ENCODE assay signal across 9 mouse cellular contexts in the genomic region with DNA sequence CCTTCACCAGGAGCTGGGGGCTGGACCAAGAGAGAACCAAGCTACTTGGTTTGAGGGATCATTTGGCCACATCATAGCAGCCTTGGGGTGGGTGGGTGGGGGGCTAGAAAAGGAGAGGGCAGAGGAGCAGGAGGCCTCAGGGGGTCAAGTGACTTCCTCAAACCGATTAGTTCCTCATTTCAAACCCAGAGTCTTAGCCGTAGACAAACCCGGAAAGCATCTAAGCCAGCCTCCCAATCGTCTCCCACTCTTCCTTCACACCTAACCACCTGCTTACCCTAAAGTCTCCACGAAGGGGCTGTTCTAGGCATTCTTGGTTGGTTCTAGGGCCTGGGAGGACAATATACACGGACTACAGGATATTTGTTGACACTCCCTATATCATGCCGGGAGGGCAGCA. TPM values are rescaled to one million over a fixed set of nuclear protein-coding genes. Genes with fewer than 3 reads are reported as not detected.
DNase-seq lines count a peak whose midpoint lies in the region; ATAC-seq and TF ChIP-seq lines count a peak whose summit lies in the region.
"Had no signal": no experiment of that assay in that cellular context is flagged by ENCODE, and none has a peak within 500 bp of the region (broad histone marks: within the 10 kb centered on the region; RNA-seq: fewer than 3 reads in every experiment).

No protein-coding gene starts in this region.

- H3K36me3 ChIP-seq in midbrain, embryonic 12.5 days: no peaks in the 10 kb centered on the region
- H3K36me3 ChIP-seq in midbrain, postnatal 0 days (ENCODE audit: insufficient read depth, low read length): no peaks in the 10 kb centered on the region
- no peaks in the 10 kb centered on the region for H3K36me3 ChIP-seq in forebrain, embryonic 16.5 days (ENCODE audit: control insufficient read depth, insufficient read depth)

- no peak for DNase-seq in midbrain, postnatal 0 days (ENCODE audit: low spot score)
- peak; percentile 53 for DNase-seq in ZHBTc4 (ENCODE audit: low read depth, low spot score)
- no peak for DNase-seq in embryo, embryonic 10.5 days (ENCODE audit: low spot score)
- no peak for DNase-seq in gastrocnemius, adult 8-10 months (ENCODE audit: low spot score in 2 of 2)
- DNase-seq in right cerebral cortex, adult 18-20 months: no peak

- H3K4me2 ChIP-seq in midbrain, embryonic 12.5 days (replicated peaks): 0 out of 2 replicates have a peak overlapping the region, but pooled peaks have one; percentile 95
- H3K4me2 ChIP-seq in midbrain, postnatal 0 days (ENCODE audit: low read depth, low read length, poor library complexity, severe bottlenecking): no peak overlapping the region
- no peak overlapping the region for H3K4me2 ChIP-seq in forebrain, embryonic 16.5 days (ENCODE audit: low read length)

- no peak for TF ChIP-seq CTCF in midbrain, postnatal 0 days (IDR thresholded peaks at IDR 0.05)

- H3K4me1 ChIP-seq in midbrain, embryonic 12.5 days: peaks cover 17% of the 10 kb centered on the region
- H3K4me1 ChIP-seq in midbrain, postnatal 0 days (ENCODE audit: insufficient read depth, low read length): no peaks in the 10 kb centered on the region
- peaks cover 8% of the 10 kb centered on the region for H3K4me1 ChIP-seq in forebrain, embryonic 16.5 days (replicated peaks; ENCODE audit: control insufficient read depth, insufficient read depth, low read length)

- ATAC-seq in midbrain, embryonic 12.5 days (ENCODE audit: low FRiP score, low read depth): 0 out of 2 replicates have a peak, but pooled peaks have one; percentile 10
- ATAC-seq in midbrain, postnatal 0 days (ENCODE audit: low FRiP score): no peak
- ATAC-seq in forebrain, embryonic 16.5 days: peak; percentile 5; the same call in 1 of the 2 replicates
- ATAC-seq in megakaryocyte, adult 5-6 weeks (ENCODE audit: poor library complexity, severe bottlenecking): peak; percentile 51

- no peak overlapping the region; the same call in 1 of the 2 replicates for H3K4me3 ChIP-seq in midbrain, embryonic 12.5 days
- H3K4me3 ChIP-seq in midbrain, postnatal 0 days (ENCODE audit: low read depth, low read length): no peak overlapping the region
- H3K4me3 ChIP-seq in forebrain, embryonic 16.5 days (replicated peaks; ENCODE audit: low read length): no peak overlapping the region
- H3K4me3 ChIP-seq: myocyte had no signal

- H3K9me3 ChIP-seq in midbrain, embryonic 12.5 days: no peaks in the 10 kb centered on the region
- H3K9me3 ChIP-seq in midbrain, postnatal 0 days (ENCODE audit: low read length): no peaks in the 10 kb centered on the region
- no peaks in the 10 kb centered on the region; the same call in 1 of the 2 replicates for H3K9me3 ChIP-seq in forebrain, embryonic 16.5 days (ENCODE audit: control insufficient read depth, low read length)

- peaks cover 34% of the 10 kb centered on the region for H3K27me3 ChIP-seq in midbrain, embryonic 12.5 days
- no peaks in the 10 kb centered on the region for H3K27me3 ChIP-seq in midbrain, postnatal 0 days (ENCODE audit: insufficient read depth, low read length)
- H3K27me3 ChIP-seq in forebrain, embryonic 16.5 days (replicated peaks; ENCODE audit: control insufficient read depth, insufficient read depth, low read length): 0 out of 2 replicates have a peak, but pooled peaks cover 3% of the 10 kb centered on the region

- no peak overlapping the region for H3K27ac ChIP-seq in midbrain, embryonic 12.5 days (replicated peaks)
- no peak overlapping the region for H3K27ac ChIP-seq in midbrain, postnatal 0 days (ENCODE audit: low read depth, low read length)
- no peak overlapping the region for H3K27ac ChIP-seq in forebrain, embryonic 16.5 days (ENCODE audit: low read length)

- 75% methylated on average over 7 of the region's 7 CpGs for WGBS in midbrain, embryonic 12.5 days
- WGBS in midbrain, postnatal 0 days: 76% methylated on average over 7 of the region's 7 CpGs
- WGBS in forebrain, embryonic 16.5 days: 80% methylated on average over 7 of the region's 7 CpGs

- H3K9ac ChIP-seq in midbrain, embryonic 12.5 days (replicated peaks): peak overlapping the region; percentile 86; the same call in 1 of the 2 replicates
- no peak overlapping the region for H3K9ac ChIP-seq in midbrain, postnatal 0 days (replicated peaks; ENCODE audit: low read length, poor library complexity, severe bottlenecking)
- H3K9ac ChIP-seq in forebrain, embryonic 16.5 days (replicated peaks; ENCODE audit: low read depth, low read length): no peak overlapping the region

RNA-seq across cellular contexts. Expression of gene Grik4, which starts 0.9 kb away (rescaled TPM):
- polyA plus RNA-seq in midbrain, embryonic 12.5 days (2016; fragmentation: Nextera tagmentation; extraction: Ambion mirVana): 3.6 and 4.8 TPM in 2 replicates
- total RNA-seq in midbrain, postnatal 0 days (2014; rRNA removed): 14.8 and 17.2 TPM in 2 replicates
- 9.5 and 9.7 TPM in 2 replicates for polyA plus RNA-seq in midbrain, postnatal 0 days (2015; fragmentation: Nextera tagmentation; extraction: Ambion mirVana)
- polyA plus RNA-seq in forebrain, embryonic 16.5 days (2015; fragmentation: Nextera tagmentation; extraction: Ambion mirVana): 3.0 and 4.8 TPM in 2 replicates
- 0.25 TPM in 1 of 2 replicates, not detected in the other for total RNA-seq in megakaryocyte, adult 5-6 weeks (2015)
- not detected in 2 replicates for total RNA-seq in megakaryocyte, adult 5-6 weeks (2017)
- under 1 TPM in 2 of 4 experiments, not detected in 2; 0.04 to 0.08 TPM for total RNA-seq in gastrocnemius, adult 8-10 months (2022)
- polyA plus RNA-seq: myocyte had no signal

Comparison
In these comparisons a context has a peak if more than half of its experiments do, and no peak if none do; other contexts are left out.
1. RNA of gene Grik4, which starts 0.9 kb away (total RNA-seq): 14.8 to 17.2 TPM in midbrain, postnatal 0 days; 0.04 to 0.08 TPM in gastrocnemius, adult 8-10 months and 0.25 TPM in megakaryocyte, adult 5-6 weeks; every median in the first group is over 10 times any median in the second.